Mouse (Mus musculus): Measurements from ENCODE around the gene Hdac7. TPM values are rescaled to one million over a fixed set of nuclear protein-coding genes. Genes with fewer than 3 reads are reported as not detected.
A peak's percentile ranks its signal among the peaks of the same experiment; 100 is the strongest.

The Hdac7 gene
- total RNA-seq, 2 experiments from 2014 or later: 23.7 to 25.9 TPM

DNA sequence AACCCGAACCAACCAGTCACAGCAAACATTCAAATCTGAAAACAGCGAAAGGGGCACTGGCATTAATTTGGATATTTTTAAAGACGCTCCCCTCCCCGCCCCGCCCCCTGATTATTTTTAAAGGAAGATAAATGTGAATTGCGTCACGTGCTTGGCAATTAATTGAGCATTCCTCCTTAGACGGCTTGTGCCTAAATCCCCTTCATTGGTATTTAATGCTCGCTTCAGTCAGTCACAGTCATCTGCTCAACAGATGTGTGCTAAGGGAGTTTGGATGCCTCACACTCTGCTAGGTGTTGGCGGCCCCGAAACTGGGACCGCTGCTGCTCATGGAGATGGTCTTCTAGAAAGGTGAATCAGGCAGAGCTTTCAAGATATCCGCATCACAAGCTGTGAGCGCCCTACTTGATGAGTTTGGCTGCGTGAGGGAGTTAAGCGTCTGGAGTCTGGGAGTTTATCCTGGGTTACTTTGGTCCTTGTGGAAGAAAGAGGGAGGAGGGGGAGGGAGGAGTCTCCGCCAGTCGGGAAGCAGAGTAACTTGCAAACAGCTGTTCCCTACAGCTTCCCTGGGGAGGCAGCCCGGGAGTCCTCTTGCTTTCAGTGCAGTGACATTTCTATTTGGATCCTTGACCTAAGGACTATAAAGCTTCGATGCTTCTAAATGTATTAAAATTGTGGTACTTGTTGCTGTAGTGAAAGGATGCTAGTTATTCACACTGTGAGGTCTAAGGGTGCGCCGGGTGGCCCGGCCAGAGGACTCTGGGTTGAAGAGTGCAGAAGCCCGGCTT lies 62.1 kb downstream of the Hdac7 start:
- DNase-seq (ENCODE audit: low spot score in 2 of 2): no peak
- intact Hi-C loops (cut with DNase I): loop anchor here (5.0 kb wide), 1 partner anchor 170 kb away; no protein-coding TSS in a partner anchor

- intact Hi-C loops (cut with DNase I): loop anchor here (5.0 kb wide), 1 partner anchor 172 kb away; no protein-coding TSS in a partner anchor
Observed at GRCm38 (mm10) chr15:97780611-97781031, 63.7 kb downstream of the Hdac7 start.

GRCm38 (mm10) chr15:97779576-97779975 lies 64.7 kb downstream of the Hdac7 start:
- intact Hi-C loops (cut with DNase I): no loop called here
- DNase-seq (ENCODE audit: low spot score in 2 of 2): no peak

More at GRCm38 (mm10) chr15:97780611-97781031, 63.7 kb downstream of the Hdac7 start:
- no peak for DNase-seq (ENCODE audit: low spot score in 2 of 2)

DNA sequence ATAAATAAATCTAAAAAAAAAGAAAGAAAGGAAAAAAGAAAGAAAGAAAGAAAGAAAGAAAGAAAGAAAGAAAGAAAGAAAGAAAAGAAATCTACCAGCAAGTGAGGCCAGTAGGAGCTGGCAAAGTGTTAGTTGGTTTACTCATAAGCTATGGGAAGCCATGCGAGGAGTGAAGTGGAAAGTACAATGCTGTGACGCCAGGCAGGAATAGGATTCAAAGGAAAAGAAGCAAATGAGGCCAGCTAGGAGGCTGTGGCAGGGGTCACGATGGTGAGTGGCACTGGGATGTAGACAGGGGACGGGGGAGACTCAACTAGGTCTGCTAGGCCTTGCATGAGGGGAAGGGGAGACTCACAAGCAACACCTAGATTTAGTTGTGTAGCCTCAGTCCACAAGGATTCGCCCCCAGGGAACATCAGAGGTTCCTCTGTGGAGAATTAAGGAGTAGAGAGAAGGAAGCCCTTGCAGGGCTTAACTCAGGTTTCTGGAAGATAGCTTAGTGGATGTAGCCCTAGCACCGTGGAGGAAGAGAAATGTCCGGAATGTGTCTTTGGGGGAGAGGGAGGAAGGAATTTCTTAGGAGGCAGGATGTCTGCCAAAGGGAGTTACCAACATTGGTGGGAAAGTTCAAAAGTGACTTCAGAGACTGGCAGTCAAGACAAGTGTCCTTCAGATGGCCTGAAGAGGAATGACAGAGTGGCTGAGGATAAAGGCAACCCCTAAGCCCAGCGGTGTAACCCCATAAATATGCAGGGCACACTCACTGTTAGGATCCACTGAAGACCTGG lies 65.8 kb downstream of the Hdac7 start, which contains the start of gene Slc48a1:
Gene Slc48a1 (plus strand): TSS at position 210 of the 788 bp plus-strand sequence.
- DNase-seq (ENCODE audit: low spot score in 2 of 2): no peak
- intact Hi-C loops (cut with DNase I): no loop called here

DNA sequence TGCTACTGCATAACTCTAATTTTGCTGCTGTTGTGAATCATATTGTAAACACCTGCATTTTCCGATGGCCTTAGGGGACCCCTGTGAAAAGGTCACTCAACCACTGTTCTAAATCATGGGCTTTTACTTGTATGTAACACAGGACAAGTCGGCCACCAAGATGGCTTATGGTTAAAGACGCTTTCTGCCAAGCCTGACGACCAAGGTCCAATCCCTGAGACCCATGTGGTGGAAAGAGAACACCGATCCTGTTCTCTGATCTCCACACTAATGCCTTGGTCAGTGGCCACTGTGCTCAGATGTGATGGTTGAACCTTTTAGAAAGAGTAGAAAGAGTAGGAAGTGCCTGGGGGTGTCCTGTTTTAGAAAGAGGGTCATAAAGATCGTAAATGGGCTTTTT lies 67.4 kb downstream of the Hdac7 start:
- intact Hi-C loops (cut with DNase I): loop anchor here (2.0 kb wide), 1 partner anchor 58 kb away; no protein-coding TSS in a partner anchor
- no peak for DNase-seq (ENCODE audit: low spot score in 2 of 2)

DNA sequence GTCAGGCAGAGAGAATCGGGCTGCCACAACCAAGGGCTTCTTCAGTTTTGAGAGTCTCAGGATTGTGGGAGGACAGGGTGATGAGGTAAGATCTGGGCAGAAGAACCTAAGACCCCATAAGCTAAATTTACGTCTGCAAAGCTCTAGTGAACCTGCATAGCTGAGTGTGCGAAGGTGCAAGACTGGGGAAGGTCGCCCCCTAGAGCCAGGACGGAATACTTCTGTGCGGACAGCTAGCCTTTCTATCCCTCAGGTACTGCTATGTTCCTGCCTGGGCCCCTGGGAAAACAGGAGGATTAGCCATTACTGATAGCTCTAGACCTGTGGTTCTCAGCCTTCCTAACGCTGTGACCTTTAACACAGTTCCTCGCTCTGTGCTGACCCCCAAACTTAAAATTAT lies 67.8 kb downstream of the Hdac7 start:
- intact Hi-C loops (cut with DNase I): loop anchor here (2.0 kb wide), 1 partner anchor 58 kb away; no protein-coding TSS in a partner anchor
- DNase-seq (ENCODE audit: low spot score in 2 of 2): peak; percentile 68 to 83

DNA sequence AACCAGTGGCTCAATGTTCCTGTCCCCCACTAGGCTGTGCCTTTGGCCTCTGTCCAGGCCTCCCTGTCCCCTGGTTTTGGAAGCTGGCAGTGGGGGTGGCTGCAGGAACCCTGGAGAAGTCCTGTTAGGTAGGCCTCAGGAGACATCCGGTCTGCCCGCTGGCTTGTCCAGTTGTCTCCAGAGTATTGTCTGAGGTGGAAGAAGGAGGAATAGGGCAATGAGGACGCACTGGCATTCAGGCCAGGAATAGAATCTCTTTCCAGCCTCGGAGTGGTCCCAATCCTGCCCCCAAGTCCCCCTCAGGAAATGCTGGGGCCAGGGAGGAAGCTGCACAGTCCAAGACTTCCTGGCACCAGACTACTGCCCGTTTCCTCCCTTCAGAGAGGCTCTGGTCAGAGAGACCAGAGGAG lies 70.3 kb downstream of the Hdac7 start:
- DNase-seq (ENCODE audit: low spot score in 2 of 2): no peak
- intact Hi-C loops (cut with DNase I): no loop called here

GRCm38 (mm10) chr15:97773108-97773507 lies 71.2 kb downstream of the Hdac7 start:
- DNase-seq (ENCODE audit: low spot score in 2 of 2): no peak
- intact Hi-C loops (cut with DNase I): no loop called here

DNA sequence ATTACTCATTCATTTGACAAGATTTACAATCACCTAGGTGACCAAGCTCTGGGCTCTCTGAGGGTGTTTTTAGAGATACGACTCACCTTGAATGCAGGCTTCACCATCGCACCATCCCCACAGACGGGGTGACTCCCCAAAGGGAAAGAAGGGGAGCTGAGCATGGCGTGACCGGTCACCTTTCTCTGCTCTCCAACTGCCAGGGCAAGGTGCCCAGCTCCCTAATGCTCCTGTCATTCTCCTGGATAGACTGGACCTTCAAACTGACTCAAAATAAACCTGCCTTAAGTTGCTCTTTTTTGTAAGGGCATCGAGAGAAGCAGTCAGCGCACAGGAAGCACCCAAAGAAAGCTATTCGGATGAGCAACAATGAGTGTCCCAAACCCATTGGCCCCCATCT lies 74.0 kb downstream of the Hdac7 start:
- no peak for DNase-seq (ENCODE audit: low spot score in 2 of 2)
- intact Hi-C loops (cut with DNase I): no loop called here

DNA sequence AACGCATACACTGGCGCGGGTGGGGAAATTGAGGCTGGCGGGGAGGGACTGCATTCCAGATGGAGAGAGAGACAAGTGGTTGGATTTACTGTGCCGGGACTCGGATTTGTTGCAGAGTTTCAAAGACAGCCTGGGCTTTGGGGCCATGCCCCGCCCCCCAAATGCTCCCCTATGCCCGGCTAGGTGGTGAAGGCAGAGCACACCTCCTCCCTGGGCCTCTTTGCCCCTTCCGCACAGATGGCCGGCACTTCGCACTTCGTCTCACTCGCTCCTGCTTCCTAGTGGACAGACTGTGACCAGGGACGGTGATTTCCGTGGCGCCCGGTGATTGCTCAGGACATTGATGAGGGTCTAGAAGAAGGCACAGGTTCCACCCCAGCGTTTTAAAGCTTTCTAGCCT lies 76.1 kb downstream of the Hdac7 start:
- no peak for DNase-seq (ENCODE audit: low spot score in 2 of 2)
- intact Hi-C loops (cut with DNase I): no loop called here

DNA sequence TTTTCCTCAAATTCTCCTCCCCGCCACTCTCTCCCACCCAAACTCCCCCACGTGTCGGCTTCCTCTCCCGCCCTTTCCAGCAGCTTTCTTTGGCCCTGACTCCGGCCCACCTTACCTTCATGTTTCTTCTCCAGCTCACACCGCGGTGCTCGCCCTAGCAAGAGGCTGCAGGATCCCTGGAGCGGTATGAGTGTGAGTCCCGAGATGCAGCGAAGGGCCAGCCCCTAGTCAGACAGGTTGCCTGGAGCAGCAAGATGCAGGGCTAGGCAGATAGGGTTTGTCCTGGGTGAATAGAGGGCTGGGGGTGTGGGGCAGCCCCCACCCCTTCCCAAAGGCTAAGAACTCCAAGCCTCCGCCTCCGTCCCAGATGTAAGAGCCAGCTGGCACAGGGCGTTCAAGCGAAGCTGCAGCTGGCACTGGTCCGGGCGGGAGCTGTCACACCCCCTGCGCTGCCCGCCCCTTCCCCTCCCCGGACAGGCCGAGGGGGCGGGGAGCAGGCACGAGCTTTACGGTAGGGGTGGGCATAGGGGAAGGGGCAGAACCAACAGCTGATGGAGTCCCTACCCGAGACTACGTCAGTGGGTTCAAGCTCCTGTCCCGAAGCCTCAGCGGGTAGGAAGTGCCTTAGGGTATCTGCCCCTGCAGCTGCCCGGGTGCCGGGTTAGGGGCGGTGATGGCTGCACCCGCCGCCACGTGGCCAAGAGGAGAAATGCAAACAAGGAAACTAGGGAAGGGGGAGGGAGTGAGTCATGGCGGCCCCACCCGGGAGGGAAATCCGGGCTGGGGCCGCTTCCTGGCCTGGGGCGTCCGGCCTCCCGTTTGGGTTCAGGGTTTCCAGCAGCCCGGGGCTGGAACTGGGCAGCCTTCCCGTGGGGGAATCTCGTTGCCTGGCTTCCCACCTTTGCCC lies 76.8 kb downstream of the Hdac7 start, which contains the start of gene Rapgef3:
Gene Rapgef3 (minus strand): TSS at position 693 of the 907 bp plus-strand sequence.
- intact Hi-C loops (cut with DNase I): no loop called here
- peak; percentile 67 to 72 for DNase-seq (ENCODE audit: low spot score in 2 of 2)

- intact Hi-C loops (cut with DNase I): no loop called here
- no peak for DNase-seq (ENCODE audit: low spot score in 2 of 2)
Observed at GRCm38 (mm10) chr15:97766594-97767279, 77.6 kb downstream of the Hdac7 start.

- DNase-seq (ENCODE audit: low spot score in 2 of 2): peak; percentile 40 to 47
- intact Hi-C loops (cut with DNase I): no loop called here
Observed at GRCm38 (mm10) chr15:97766194-97766593, 78.1 kb downstream of the Hdac7 start.

DNA sequence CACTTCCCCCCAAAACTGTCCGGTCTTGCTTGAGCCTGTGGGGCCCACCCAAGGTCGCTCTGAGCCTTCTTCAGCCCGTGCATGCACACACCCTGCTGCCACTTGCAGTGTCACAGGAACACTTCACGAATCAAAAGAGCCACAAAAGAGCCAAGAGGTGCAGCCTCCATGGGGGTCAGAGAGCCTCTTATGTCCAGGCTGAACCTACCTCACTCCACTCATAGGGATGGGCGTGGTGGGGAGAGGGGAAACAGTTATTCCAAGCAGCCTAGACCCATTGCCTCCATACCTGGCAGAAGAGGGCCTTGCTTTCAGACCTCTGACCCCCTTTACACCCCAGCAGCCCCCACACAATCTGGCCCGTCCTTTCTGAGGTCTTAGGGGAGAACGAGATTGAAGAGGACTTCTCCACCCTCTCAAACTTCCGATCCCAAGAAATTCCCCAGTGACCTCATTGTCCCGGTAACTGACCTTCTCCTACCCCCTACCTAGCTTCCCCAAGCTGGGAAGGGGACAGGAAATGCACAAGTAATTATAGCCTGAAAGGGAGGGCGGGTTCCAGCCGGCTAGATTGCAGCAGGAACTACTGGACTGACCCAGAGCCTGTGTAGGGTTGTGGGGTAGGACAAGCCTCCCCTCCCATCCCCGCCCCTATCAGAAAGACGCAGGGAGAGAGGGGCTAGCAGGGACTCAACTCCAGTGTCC lies 79.1 kb downstream of the Hdac7 start:
- intact Hi-C loops (cut with DNase I): no loop called here
- DNase-seq (ENCODE audit: low spot score in 2 of 2): no peak

GRCm38 (mm10) chr15:97764532-97764931 lies 79.8 kb downstream of the Hdac7 start:
- DNase-seq (ENCODE audit: low spot score in 2 of 2): no peak
- intact Hi-C loops (cut with DNase I): no loop called here

- no peak for DNase-seq (ENCODE audit: low spot score in 2 of 2)
- intact Hi-C loops (cut with DNase I): no loop called here
Observed at GRCm38 (mm10) chr15:97763256-97764049, 80.8 kb downstream of the Hdac7 start.

GRCm38 (mm10) chr15:97762733-97763132 lies 81.6 kb downstream of the Hdac7 start:
- intact Hi-C loops (cut with DNase I): no loop called here
- DNase-seq (ENCODE audit: low spot score in 2 of 2): no peak
